Comparison of ENCODE assay signal across 16 mouse cellular contexts in the genomic region with DNA sequence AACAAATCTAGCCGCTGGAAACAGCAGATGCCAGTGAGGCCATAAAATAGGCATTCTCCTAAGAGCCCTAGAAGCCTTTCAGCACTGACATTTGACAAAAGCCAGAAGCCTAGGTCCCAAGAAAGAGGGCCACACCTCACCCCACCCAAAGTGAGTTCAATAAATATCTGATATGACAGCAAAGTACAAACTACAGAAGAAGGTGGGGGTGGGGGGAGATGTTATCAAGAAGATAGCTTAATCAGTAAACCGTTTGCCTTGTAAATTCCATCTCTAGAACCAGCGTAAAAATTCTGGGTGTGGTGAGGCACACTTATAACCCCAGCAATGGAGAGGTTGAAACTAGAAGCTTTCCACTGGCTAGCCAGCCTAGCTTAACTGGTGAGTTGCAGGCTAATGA.
DNase-seq lines count a peak whose midpoint lies in the region; ATAC-seq and TF ChIP-seq lines count a peak whose summit lies in the region.
"Had no signal": no experiment of that assay in that cellular context is flagged by ENCODE, and none has a peak within 500 bp of the region (broad histone marks: within the 10 kb centered on the region; RNA-seq: fewer than 3 reads in every experiment).

No protein-coding gene starts in this region.

- H3K27ac ChIP-seq in forebrain, embryonic 15.5 days (replicated peaks): peak overlapping the region; percentile 24
- no peak overlapping the region for H3K27ac ChIP-seq in forebrain, postnatal 0 days (ENCODE audit: low read depth, low read length)
- H3K27ac ChIP-seq in lung, postnatal 0 days (ENCODE audit: low read length): no peak overlapping the region
- H3K27ac ChIP-seq: embryonic facial prominence, embryonic 15.5 days; hindbrain, embryonic 13.5 days; midbrain, embryonic 12.5 days had no signal

- TF ChIP-seq EP300 in lung, postnatal 0 days (IDR thresholded peaks at IDR 0.05): no peak

- no peaks in the 10 kb centered on the region for H3K9me3 ChIP-seq in forebrain, embryonic 15.5 days
- H3K9me3 ChIP-seq in forebrain, postnatal 0 days (ENCODE audit: low read length): no peaks in the 10 kb centered on the region
- H3K9me3 ChIP-seq in lung, postnatal 0 days (ENCODE audit: low read length): no peaks in the 10 kb centered on the region
- H3K9me3 ChIP-seq: embryonic facial prominence, embryonic 15.5 days; hindbrain, embryonic 13.5 days; midbrain, embryonic 12.5 days had no signal

- WGBS in forebrain, embryonic 15.5 days: 54% methylated on average over 3 of the region's 3 CpGs
- 50% methylated on average over 3 of the region's 3 CpGs for WGBS in forebrain, postnatal 0 days
- 18% methylated on average over 3 of the region's 3 CpGs for WGBS in large intestine, adult 2 months
- 45% methylated on average over 3 of the region's 3 CpGs for WGBS in lung, postnatal 0 days

- H3K9ac ChIP-seq in forebrain, embryonic 15.5 days (replicated peaks): no peak overlapping the region
- no peak overlapping the region for H3K9ac ChIP-seq in forebrain, postnatal 0 days
- no peak overlapping the region for H3K9ac ChIP-seq in lung, postnatal 0 days (replicated peaks; ENCODE audit: low read depth)
- H3K9ac ChIP-seq: embryonic facial prominence, embryonic 15.5 days; hindbrain, embryonic 13.5 days; lung, embryonic 14.5 days; midbrain, embryonic 12.5 days had no signal

- no peak for DNase-seq in forebrain, postnatal 0 days
- DNase-seq in CD4-positive helper T cell, adult 2 months (ENCODE audit: low read depth, low spot score): peak; percentile 50
- DNase-seq in embryo, embryonic 11.5 days (ENCODE audit: low read depth, low spot score): peak; percentile 27
- peak; percentile 59 for DNase-seq in large intestine, adult 2 months (ENCODE audit: low read depth, low spot score)
- DNase-seq in kidney, adult 9 months: no peak
- no peak for DNase-seq in thymus, postnatal 36 days
- DNase-seq in lung, postnatal 0 days (ENCODE audit: low spot score): no peak
- DNase-seq: adrenal gland, postnatal 14 days; cerebellum, adult 11-12 months; kidney, postnatal 4 days; lung, embryonic 14.5 days; right cerebral cortex, postnatal 14 days had no signal

- no peak overlapping the region for H3K4me3 ChIP-seq in forebrain, embryonic 15.5 days
- H3K4me3 ChIP-seq in forebrain, postnatal 0 days (ENCODE audit: low read depth, low read length): no peak overlapping the region
- no peak overlapping the region for H3K4me3 ChIP-seq in lung, postnatal 0 days (ENCODE audit: low read depth, low read length)
- H3K4me3 ChIP-seq: embryonic facial prominence, embryonic 15.5 days; hindbrain, embryonic 13.5 days; midbrain, embryonic 12.5 days had no signal

- no peaks in the 10 kb centered on the region for H3K27me3 ChIP-seq in forebrain, embryonic 15.5 days
- no peaks in the 10 kb centered on the region for H3K27me3 ChIP-seq in forebrain, postnatal 0 days (ENCODE audit: insufficient read depth, low read length)
- no peaks in the 10 kb centered on the region for H3K27me3 ChIP-seq in lung, postnatal 0 days (replicated peaks; ENCODE audit: insufficient read depth, low read length)
- H3K27me3 ChIP-seq: embryonic facial prominence, embryonic 15.5 days; hindbrain, embryonic 13.5 days; midbrain, embryonic 12.5 days had no signal

- H3K4me2 ChIP-seq in forebrain, embryonic 15.5 days (replicated peaks): no peak overlapping the region
- no peak overlapping the region for H3K4me2 ChIP-seq in forebrain, postnatal 0 days (ENCODE audit: low read depth)
- no peak overlapping the region for H3K4me2 ChIP-seq in lung, postnatal 0 days (replicated peaks; ENCODE audit: low read depth, low read length)
- H3K4me2 ChIP-seq: embryonic facial prominence, embryonic 15.5 days; hindbrain, embryonic 13.5 days; lung, embryonic 14.5 days; midbrain, embryonic 12.5 days had no signal

- no peak for TF ChIP-seq CTCF in forebrain, postnatal 0 days (IDR thresholded peaks at IDR 0.05; ENCODE audit: low read depth)
- no peak for TF ChIP-seq CTCF in lung, postnatal 0 days (IDR thresholded peaks at IDR 0.05)

- no peak for ATAC-seq in forebrain, embryonic 15.5 days (replicated peaks)
- no peak for ATAC-seq in forebrain, postnatal 0 days
- no peak for ATAC-seq in lung, postnatal 0 days

- H3K4me1 ChIP-seq in forebrain, embryonic 15.5 days: peaks cover 19% of the 10 kb centered on the region
- no peaks in the 10 kb centered on the region; the same call in 1 of the 2 replicates for H3K4me1 ChIP-seq in forebrain, postnatal 0 days (ENCODE audit: insufficient read depth)
- no peaks in the 10 kb centered on the region; the same call in 1 of the 2 replicates for H3K4me1 ChIP-seq in lung, postnatal 0 days (ENCODE audit: insufficient read depth, low read depth, low read length)

- H3K36me3 ChIP-seq in forebrain, embryonic 15.5 days: no peaks in the 10 kb centered on the region
- H3K36me3 ChIP-seq in forebrain, postnatal 0 days (ENCODE audit: insufficient read depth): no peaks in the 10 kb centered on the region
- H3K36me3 ChIP-seq in lung, postnatal 0 days (ENCODE audit: insufficient read depth, low read length): no peaks in the 10 kb centered on the region
- H3K36me3 ChIP-seq: embryonic facial prominence, embryonic 15.5 days; hindbrain, embryonic 13.5 days; midbrain, embryonic 12.5 days had no signal

Comparison
In these comparisons a context has a peak if more than half of its experiments do, and no peak if none do; other contexts are left out.
1. DNase-seq: peak in CD4-positive helper T cell, adult 2 months (single experiment), embryo, embryonic 11.5 days (single experiment) and large intestine, adult 2 months (single experiment); none in forebrain, postnatal 0 days (single experiment), kidney, adult 9 months (single experiment), thymus, postnatal 36 days (0 of 2) and lung, postnatal 0 days (single experiment).